Mouse (Mus musculus) CH12.LX (cell line): ENCODE results near the gene Slc43a3. TPM values are rescaled to one million over a fixed set of nuclear protein-coding genes. Genes with fewer than 3 reads are reported as not detected.

Source experiments
- DNase-seq: peaks from one replicate; pipeline ENCODE4 v3.0.0-alpha.2; 2013; ENCODE audit errors: extremely low read depth
- H3K27ac ChIP-seq: 2 replicates; pipeline ENCODE4 v1.5.1; 2012; ENCODE audit warnings: low read depth, mild to moderate bottlenecking, control low read depth, moderate library complexity; ENCODE audit not compliant: insufficient read depth
- H3K27me3 ChIP-seq: replicated peaks from 2 replicates; pipeline ENCODE3; 2012; ENCODE audit warnings: inconsistent platforms
- H3K36me3 ChIP-seq, 2 experiments: replicated peaks in 1 of 2; 2 replicates each; pipeline versions ENCODE3 to v1.6.1; 2012; ENCODE audit warnings: inconsistent platforms in 1 of 2, low read length in 1 of 2, mild to moderate bottlenecking in 1 of 2, mixed read lengths in 1 of 2, moderate library complexity in 1 of 2; ENCODE audit not compliant: control insufficient read depth in 1 of 2, insufficient read depth in 1 of 2
- H3K4me1 ChIP-seq, 2 experiments: 2 replicates each; pipeline ENCODE4 v1.6.1; 2012; ENCODE audit warnings: inconsistent platforms in 1 of 2, moderate library complexity in 1 of 2; ENCODE audit not compliant: insufficient read depth in 2 of 2, control insufficient read depth in 1 of 2
- H3K4me2 ChIP-seq: 2 replicates; pipeline ENCODE4 v1.6.1; 2012; ENCODE audit warnings: low read depth, mild to moderate bottlenecking, control low read depth; ENCODE audit not compliant: poor library complexity, insufficient read depth, severe bottlenecking
- H3K4me3 ChIP-seq, 3 experiments: fragments of 150-350 bp in 1 of 3; sonication (generic) in 1 of 3; replicated peaks in 1 of 3; 2 replicates each; pipeline versions ENCODE3 to v1.5.1; 2011 to 2012; ENCODE audit warnings: low read depth in 2 of 3, low read length in 2 of 3, mild to moderate bottlenecking in 2 of 3, moderate library complexity in 2 of 3, control low read depth in 1 of 3, improper control_type of control experiment in 1 of 3, inconsistent platforms in 1 of 3, mixed read lengths in 1 of 3; ENCODE audit not compliant: poor library complexity in 1 of 3
- H3K79me2 ChIP-seq: replicated peaks from 2 replicates; pipeline ENCODE4 v1.6.1; 2012; ENCODE audit warnings: mild to moderate bottlenecking, moderate library complexity; ENCODE audit not compliant: control insufficient read depth, poor library complexity, insufficient read depth, severe bottlenecking; ENCODE audit errors: extremely low read depth
- H3K9ac ChIP-seq: 2 replicates; pipeline ENCODE4 v1.6.1; 2012; ENCODE audit warnings: low read depth, mild to moderate bottlenecking, control low read depth, moderate library complexity; ENCODE audit not compliant: insufficient read depth
- H3K9me3 ChIP-seq: replicated peaks from 2 replicates; pipeline ENCODE3; 2012; ENCODE audit warnings: low read length, inconsistent platforms, mixed read lengths
- BHLHE40 ChIP-seq: IDR thresholded peaks from 2 replicates; pipeline ENCODE4 v1.6.1; 2011; ENCODE audit warnings: mild to moderate bottlenecking, low read depth, low read length, improper control_type of control experiment
- CTCF ChIP-seq, 2 experiments: IDR thresholded peaks in 1 of 2; conservative IDR thresholded peaks in 1 of 2; 2 replicates each; pipeline ENCODE4 v1.5.1; 2011 to 2012; ENCODE audit warnings: low read depth in 2 of 2, low read length in 2 of 2, improper control_type of control experiment in 1 of 2, inconsistent platforms in 1 of 2, mild to moderate bottlenecking in 1 of 2, moderate library complexity in 1 of 2
- E2F4 ChIP-seq: IDR thresholded peaks from 2 replicates; pipeline ENCODE4 v1.6.1; 2011; ENCODE audit warnings: low read depth, low read length, improper control_type of control experiment; ENCODE audit not compliant: insufficient replicate concordance
- ELF1 ChIP-seq: IDR thresholded peaks from 2 replicates; pipeline ENCODE4 v1.6.1; 2014; ENCODE audit warnings: low read depth, mild to moderate bottlenecking, inconsistent platforms, low read length, improper control_type of control experiment
- EP300 ChIP-seq: IDR thresholded peaks from 2 replicates; pipeline ENCODE4 v1.6.1; 2011; ENCODE audit warnings: low read length, improper control_type of control experiment
- ETS1 ChIP-seq: conservative IDR thresholded peaks from 2 replicates; pipeline ENCODE4 v1.6.1; 2012; ENCODE audit warnings: low read depth, mild to moderate bottlenecking, inconsistent platforms, low read length, improper control_type of control experiment, moderate library complexity
- HCFC1 ChIP-seq: IDR thresholded peaks from 2 replicates; pipeline ENCODE4 v1.6.1; 2012; ENCODE audit warnings: low read depth, mild to moderate bottlenecking, inconsistent platforms, low read length, improper control_type of control experiment
- IRF4 ChIP-seq: IDR thresholded peaks from 2 replicates; pipeline ENCODE4 v1.6.1; 2014; ENCODE audit warnings: low read depth, mild to moderate bottlenecking, inconsistent platforms, low read length, improper control_type of control experiment
- JUN ChIP-seq: IDR thresholded peaks from 2 replicates; pipeline ENCODE4 v1.6.1; 2011; ENCODE audit warnings: low read depth, mild to moderate bottlenecking, low read length, improper control_type of control experiment, moderate library complexity; ENCODE audit not compliant: insufficient read depth
- MAZ ChIP-seq: IDR thresholded peaks from 2 replicates; pipeline ENCODE4 v1.6.1; 2012; ENCODE audit warnings: low read depth, mild to moderate bottlenecking, inconsistent platforms, low read length, improper control_type of control experiment, moderate library complexity
- MEF2A ChIP-seq: IDR thresholded peaks from 2 replicates; pipeline ENCODE4 v1.6.1; 2014; ENCODE audit warnings: low read depth, mild to moderate bottlenecking, inconsistent platforms, low read length, improper control_type of control experiment, borderline replicate concordance
- MXI1 ChIP-seq: IDR thresholded peaks from 2 replicates; pipeline ENCODE4 v1.6.1; 2011; ENCODE audit warnings: mild to moderate bottlenecking, low read depth, low read length, improper control_type of control experiment
- NRF1 ChIP-seq: IDR thresholded peaks from 2 replicates; pipeline ENCODE4 v1.6.1; 2014; ENCODE audit warnings: low read depth, mild to moderate bottlenecking, inconsistent platforms, low read length, improper control_type of control experiment, moderate library complexity
- RAD21 ChIP-seq: IDR thresholded peaks from 2 replicates; pipeline ENCODE4 v1.6.1; 2011; ENCODE audit warnings: low read depth, mild to moderate bottlenecking, low read length, improper control_type of control experiment, moderate library complexity
- RCOR1 ChIP-seq: conservative IDR thresholded peaks from 2 replicates; pipeline ENCODE4 v1.6.1; 2012; ENCODE audit warnings: low read depth, mild to moderate bottlenecking, inconsistent platforms, low read length, improper control_type of control experiment
- SMC3 ChIP-seq: IDR thresholded peaks from 2 replicates; pipeline ENCODE4 v1.6.1; 2011; ENCODE audit warnings: low read depth, low read length, improper control_type of control experiment
- TBP ChIP-seq: conservative IDR thresholded peaks from 2 replicates; pipeline ENCODE4 v1.6.1; 2011; ENCODE audit warnings: low read depth, low read length, improper control_type of control experiment
- ZC3H11A ChIP-seq: IDR thresholded peaks from 2 replicates; pipeline ENCODE4 v1.6.1; 2012; ENCODE audit warnings: low read depth, mild to moderate bottlenecking, inconsistent platforms, low read length, improper control_type of control experiment
- ZKSCAN1 ChIP-seq: IDR thresholded peaks from 2 replicates; pipeline ENCODE4 v1.6.1; 2012; ENCODE audit warnings: low read depth, inconsistent platforms, low read length, improper control_type of control experiment, borderline replicate concordance
- ZMIZ1 ChIP-seq: IDR thresholded peaks from 2 replicates; pipeline ENCODE4 v1.6.1; 2012; ENCODE audit warnings: low read depth, mild to moderate bottlenecking, inconsistent platforms, low read length, improper control_type of control experiment
- dilution Hi-C: fragments of 300-500 bp; cut with MboI; formaldehyde crosslinking; loops from 2 replicates; pipeline ENCODE4 v1.14.3; 2020; ENCODE audit warnings: low sequenced_read_pairs; ENCODE audit not compliant: extremely low pct_unique_long_range_greater_than_20kb, extremely low pct_ligation_motif_present
- in situ Hi-C: fragments of 300-500 bp; cut with MboI; formaldehyde crosslinking; loops from 3 replicates; pipeline ENCODE4 v1.14.3; 2019; ENCODE audit warnings: low sequenced_read_pairs, low pct_ligation_motif_present, low pct_unique_long_range_greater_than_20kb, mixed read lengths
- polyA plus RNA-seq: library from polyadenylated mRNA; unstranded; fragments of >175 nt; gene quantifications from 2 replicates; pipeline ENCODE4 v1.2.1, GENCODE M21; 2012; ENCODE audit warnings: low read depth; ENCODE audit not compliant: insufficient read length
- total RNA-seq, 2 experiments: library from RNA; depleted of rRNA; stranded (reverse); fragments of 300-350 nt in 1 of 2; fragments of >200 nt in 1 of 2; gene quantifications; 2 replicates each; pipeline ENCODE4 v1.2.3; 2012 to 2014

Slc43a3 gene
- total and polyA plus RNA-seq, 3 experiments = 136 to 174 (median 163) TPM

DNA sequence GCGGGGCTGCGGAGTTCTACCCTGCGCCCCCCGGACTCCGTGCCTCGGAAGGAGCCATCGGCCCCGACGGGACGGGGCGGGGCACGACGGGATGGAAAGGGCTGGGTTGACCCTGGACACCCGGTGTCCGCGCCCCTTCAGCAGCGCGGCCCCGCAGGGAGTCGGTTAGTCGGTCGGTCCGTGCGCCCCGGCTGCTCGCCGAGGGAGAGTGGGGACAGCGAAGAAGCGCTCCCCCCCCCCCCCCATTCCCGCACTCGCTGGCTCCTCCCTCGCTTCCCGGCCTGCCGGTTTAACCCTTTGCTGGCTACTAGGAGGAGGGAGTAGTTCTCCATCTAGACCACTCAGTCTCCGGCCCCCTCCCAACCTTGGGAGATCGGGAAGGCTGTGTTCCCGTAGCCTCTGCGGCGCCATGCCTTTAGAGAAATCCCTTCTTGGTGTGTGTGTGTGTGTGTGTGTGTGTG is 49.5 kb upstream of the Slc43a3 start (continued):
- TF ChIP-seq BHLHE40 = no peak
- TF ChIP-seq ZC3H11A = no peak

DNA sequence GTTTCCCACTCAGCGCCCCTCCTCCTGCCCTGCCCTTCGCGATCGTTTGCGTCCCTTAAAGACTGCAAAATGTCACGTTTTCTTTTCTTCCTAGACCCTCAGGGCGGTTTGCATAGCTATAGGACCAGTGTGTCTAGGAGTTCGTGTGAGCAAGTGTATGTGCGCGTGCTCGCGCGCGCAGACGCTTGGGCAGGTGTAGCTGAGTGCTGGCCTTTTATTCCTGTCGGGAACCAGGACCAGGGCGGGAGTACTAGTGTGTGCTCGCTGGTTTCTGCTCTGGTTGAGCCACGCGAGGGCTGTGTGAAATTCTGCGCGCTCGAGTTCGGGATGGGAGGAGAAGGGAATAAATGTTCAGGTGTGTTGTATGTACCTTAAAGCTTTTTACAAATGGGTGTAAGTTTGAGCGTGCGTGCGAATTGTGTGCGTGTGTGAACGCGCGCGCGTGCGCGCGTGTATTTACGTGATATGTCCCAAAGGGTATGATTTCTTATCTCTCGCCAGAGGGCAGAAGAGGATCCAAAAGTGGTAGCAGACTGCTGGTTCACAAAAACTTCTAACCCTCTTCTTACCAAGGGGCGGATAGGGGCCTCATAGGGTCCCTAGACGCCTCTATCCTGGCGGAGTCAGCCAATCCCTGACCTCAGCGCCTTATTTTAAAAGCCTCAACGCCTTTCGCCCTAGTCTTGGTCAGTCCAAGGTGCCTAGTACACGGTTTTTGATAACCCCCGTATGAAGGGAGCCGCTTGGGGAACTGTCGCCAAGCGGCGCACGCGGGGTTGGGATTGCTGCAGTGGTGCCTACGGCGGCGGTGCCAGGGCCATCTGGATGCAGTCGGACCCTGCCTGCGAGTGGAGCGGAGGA is 48.7 kb upstream of the Slc43a3 start:
- peaks cover 4% of the 10 kb centered on the region for H3K9me3 ChIP-seq
- peak overlapping the region; percentile 84 for H3K4me2 ChIP-seq
- peak; percentile 27 for DNase-seq
- peaks cover 31% of the 10 kb centered on the region for H3K27me3 ChIP-seq
- no peaks in the 10 kb centered on the region for H3K79me2 ChIP-seq
- in situ Hi-C loops (loop anchor here (25.0 kb wide), 1 partner anchor 350 kb away; no protein-coding TSS in a partner anchor), dilution Hi-C loops (no loop called here)
- no peaks in the 10 kb centered on the region for H3K36me3 ChIP-seq
- no peak overlapping the region for H3K27ac ChIP-seq
- H3K4me3 ChIP-seq = peak overlapping the region in 2 of 3 experiments; percentile 8 to 55
- no peak overlapping the region for H3K9ac ChIP-seq
- TF ChIP-seq ETS1 (no peak), BHLHE40 (peak; percentile 11; the same call in 1 of the 2 replicates), MXI1 (0 out of 2 replicates have a peak, but pooled peaks have one; percentile 16), CTCF (conservative IDR thresholded peaks at IDR 0.05 in 1 of 2, IDR thresholded peaks at IDR 0.05 in 1 of 2; ENCODE audit: low read depth in 2 of 2, low read length in 2 of 2) (peak in 1 of 2 experiments; percentile 33; a peak in 2 of 4 replicates), RCOR1 (no peak), NRF1 (peak; percentile 74), MAZ (no peak)
- H3K4me1 ChIP-seq = peaks cover 0 to 21% of the 10 kb centered on the region in 2 experiments; a peak in 2 of 4 replicates

DNA sequence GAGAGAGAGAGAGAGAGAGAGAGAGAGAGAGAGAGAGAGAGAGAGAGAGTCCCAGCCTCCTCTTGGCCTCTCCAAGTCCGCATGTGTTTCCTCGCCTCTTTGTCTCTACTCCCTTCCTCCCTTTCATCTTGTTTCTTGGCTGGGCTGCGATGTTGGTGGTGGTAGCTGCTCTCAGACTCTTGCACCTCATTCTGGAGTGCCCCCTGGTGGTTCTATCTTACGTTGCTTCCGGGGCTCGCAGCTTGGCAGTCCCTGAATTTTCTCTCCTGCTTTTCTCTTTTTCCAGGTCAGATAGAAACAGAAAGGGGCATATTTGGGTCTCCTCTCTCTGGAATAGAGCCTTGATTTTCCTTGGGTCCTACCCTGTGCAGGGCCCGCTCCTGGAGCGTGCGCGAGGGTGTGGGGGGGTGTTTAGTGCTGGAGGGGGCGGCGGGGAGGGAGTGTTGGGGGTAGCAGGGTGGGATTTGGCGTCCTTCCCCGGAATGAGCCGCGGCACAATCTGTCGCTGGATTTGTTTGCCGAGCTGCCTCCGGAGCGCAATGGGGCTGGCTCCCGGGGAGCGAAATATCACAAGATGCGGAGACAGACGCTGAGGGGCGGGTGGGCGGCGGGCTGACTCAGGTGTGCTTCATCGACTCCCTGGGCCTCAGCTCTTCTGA is 47.6 kb upstream of the Slc43a3 start:
- H3K4me1 ChIP-seq = peaks cover 0 to 13% of the 10 kb centered on the region in 2 experiments; a peak in 2 of 4 replicates
- no peak overlapping the region for H3K4me3 ChIP-seq
- H3K9me3 ChIP-seq = peaks cover 4% of the 10 kb centered on the region
- no peak overlapping the region for H3K27ac ChIP-seq
- peak; percentile 66 for DNase-seq
- dilution Hi-C loops = no loop called here
- H3K36me3 ChIP-seq = no peaks in the 10 kb centered on the region
- in situ Hi-C loops = loop anchor here (25.0 kb wide), 1 partner anchor 349 kb away; no protein-coding TSS in a partner anchor
- peak overlapping the region; percentile 84 for H3K4me2 ChIP-seq
- H3K9ac ChIP-seq = no peak overlapping the region
- H3K27me3 ChIP-seq = peaks cover 36% of the 10 kb centered on the region
- H3K79me2 ChIP-seq = no peaks in the 10 kb centered on the region
- TF ChIP-seq ELF1 = peak; percentile 51; the same call in 1 of the 2 replicates
- TF ChIP-seq EP300 = no peak
- peak; percentile 31 to 72; a peak in 3 of 4 replicates for TF ChIP-seq CTCF (conservative IDR thresholded peaks at IDR 0.05 in 1 of 2, IDR thresholded peaks at IDR 0.05 in 1 of 2; ENCODE audit: low read depth in 2 of 2, low read length in 2 of 2)
- TF ChIP-seq TBP = no peak
- TF ChIP-seq IRF4 = no peak
- peak; percentile 62 for TF ChIP-seq SMC3
- TF ChIP-seq MEF2A = no peak
- no peak for TF ChIP-seq ZMIZ1
- TF ChIP-seq NRF1 = no peak
- TF ChIP-seq HCFC1 = no peak
- TF ChIP-seq BHLHE40 = no peak
- TF ChIP-seq JUN = no peak
- TF ChIP-seq MAZ = 0 out of 2 replicates have a peak, but pooled peaks have one; percentile 33
- no peak for TF ChIP-seq ZKSCAN1
- TF ChIP-seq E2F4 = no peak
- TF ChIP-seq RAD21 = peak; percentile 41
